Mouse (Mus musculus) heart, postnatal 0 days (tissue): ENCODE measurements around the gene Phc2. TPM values are rescaled to one million over a fixed set of nuclear protein-coding genes. Genes with fewer than 3 reads are reported as not detected.

Experiments
- ATAC-seq: fragments of 200-750 bp; cut with Nextera tagmentation; 2 replicates; pipeline ENCODE4 v1.8.0; 2017; ENCODE audit warnings: low read depth, moderate number of reproducible peaks, moderate library complexity; ENCODE audit not compliant: insufficient read depth
- DNase-seq: peaks from one replicate; pipeline ENCODE4 v3.0.0-alpha.2; 2016; ENCODE audit warnings: low spot score
- H3K27ac ChIP-seq: fragments of 300-500 bp; sonication (generic); 2 replicates; pipeline ENCODE4 v1.5.1; 2014; ENCODE audit warnings: low read depth, mild to moderate bottlenecking
- H3K27me3 ChIP-seq: fragments of 300-500 bp; sonication (generic); 2 replicates; pipeline ENCODE4 v1.6.1; 2014; ENCODE audit warnings: low read length, mixed read lengths; ENCODE audit not compliant: control insufficient read depth, insufficient read depth
- H3K36me3 ChIP-seq: fragments of 300-500 bp; sonication (generic); replicated peaks from 2 replicates; pipeline ENCODE4 v1.6.1; 2014; ENCODE audit warnings: low read length, mixed read lengths; ENCODE audit not compliant: control insufficient read depth, insufficient read depth
- H3K4me1 ChIP-seq: fragments of 300-500 bp; sonication (generic); 2 replicates; pipeline ENCODE4 v1.6.1; 2014; ENCODE audit warnings: antibody characterized with exemption; ENCODE audit not compliant: control insufficient read depth, insufficient read depth
- H3K4me2 ChIP-seq: fragments of 300-500 bp; sonication (generic); 2 replicates; pipeline ENCODE4 v1.6.1; 2014; ENCODE audit warnings: low read depth, mild to moderate bottlenecking, low read length, moderate library complexity
- H3K4me3 ChIP-seq: fragments of 300-500 bp; sonication (generic); 2 replicates; pipeline ENCODE4 v1.5.1; 2014; ENCODE audit warnings: low read depth, low read length
- H3K9ac ChIP-seq: fragments of 300-500 bp; sonication (generic); replicated peaks from 2 replicates; pipeline ENCODE4 v1.6.1; 2014; ENCODE audit warnings: low read depth, low read length, mixed read lengths
- H3K9me3 ChIP-seq: fragments of 300-500 bp; sonication (generic); replicated peaks from 2 replicates; pipeline ENCODE4 v1.6.1; 2016; ENCODE audit warnings: low read length; ENCODE audit not compliant: control insufficient read depth
- CTCF ChIP-seq: IDR thresholded peaks from 2 replicates; pipeline ENCODE4 v1.5.1; 2016; ENCODE audit warnings: antibody characterized with exemption, control low read depth, low read depth
- EP300 ChIP-seq: IDR thresholded peaks from 2 replicates; pipeline ENCODE4 v1.6.1; 2016; ENCODE audit warnings: antibody characterized with exemption, low read depth
- WGBS: fragments of 180-500 bp; shearing (Covaris S2); extraction: QIAGEN DNeasy Blood & Tissue Kit; methylation state at CpG from one replicate; pipeline ENCODE4 v1.1.7; 2014; 5-methylcytosine and 5-hydroxymethylcytosine counted together
- polyA plus RNA-seq: library from polyadenylated mRNA; unstranded; fragments of >200 nt; fragmentation: Nextera tagmentation; extraction: Ambion mirVana; gene quantifications from 2 replicates; pipeline ENCODE4 v1.2.1, GENCODE M21; 2015
- total RNA-seq: library from RNA; depleted of rRNA; stranded (reverse); fragments of >200 nt; gene quantifications from 2 replicates; pipeline ENCODE4 v1.2.3, GENCODE M21; 2014; ENCODE audit warnings: low replicate concordance

Phc2 gene
- total and polyA plus RNA-seq, 2 experiments from 2014 or later: 22.0 to 47.7 TPM

- no peak overlapping the region for H3K27ac ChIP-seq
- H3K4me3 ChIP-seq: no peak overlapping the region
- H3K27me3 ChIP-seq: no peaks in the 10 kb centered on the region
- H3K4me1 ChIP-seq: 0 out of 2 replicates have a peak, but pooled peaks cover 5% of the 10 kb centered on the region
- no peaks in the 10 kb centered on the region for H3K36me3 ChIP-seq
- no peaks in the 10 kb centered on the region for H3K9me3 ChIP-seq
- no peak for ATAC-seq
- TF ChIP-seq CTCF (no peak), EP300 (no peak)
- DNase-seq: no peak
- no peak overlapping the region for H3K9ac ChIP-seq
- no peak overlapping the region for H3K4me2 ChIP-seq
- WGBS: 47% methylated on average over 11 of the region's 11 CpGs
Measured at GRCm38 (mm10) chr4:128670566-128671191, 16.2 kb downstream of the Phc2 start.

- Histone ChIP-seq H3K36me3 (no peaks in the 10 kb centered on the region), H3K9ac (no peak overlapping the region), H3K27me3 (no peaks in the 10 kb centered on the region), H3K4me1 (0 out of 2 replicates have a peak, but pooled peaks cover 5% of the 10 kb centered on the region), H3K27ac (no peak overlapping the region), H3K4me2 (no peak overlapping the region), H3K4me3 (no peak overlapping the region), H3K9me3 (no peaks in the 10 kb centered on the region)
- DNase-seq (no peak), ATAC-seq (no peak)
- TF ChIP-seq CTCF (no peak), EP300 (no peak)
- 90% methylated on average over 4 of the region's 4 CpGs for WGBS
Measured at GRCm38 (mm10) chr4:128672494-128672893, 18.0 kb downstream of the Phc2 start.

GRCm38 (mm10) chr4:128678564-128679217 lies 24.2 kb downstream of the Phc2 start:
- no peak overlapping the region for H3K4me2 ChIP-seq
- H3K27ac ChIP-seq: no peak overlapping the region

GRCm38 (mm10) chr4:128681126-128681525 lies 26.6 kb downstream of the Phc2 start:
- H3K27ac ChIP-seq: no peak overlapping the region
- peak; percentile 15; the same call in 1 of the 2 replicates for TF ChIP-seq CTCF
- no peak for TF ChIP-seq EP300
- no peak overlapping the region for H3K9ac ChIP-seq
- whole genome bisulfite sequencing: 46% methylated on average over 8 of the region's 8 CpGs
- no peaks in the 10 kb centered on the region for H3K36me3 ChIP-seq
- H3K4me2 ChIP-seq: no peak overlapping the region
- H3K27me3 ChIP-seq: no peaks in the 10 kb centered on the region
- no peaks in the 10 kb centered on the region for H3K9me3 ChIP-seq
- no peaks in the 10 kb centered on the region for H3K4me1 ChIP-seq
- no peak for DNase-seq
- ATAC-seq: no peak
- H3K4me3 ChIP-seq: no peak overlapping the region

More at GRCm38 (mm10) chr4:128678564-128679217, 24.2 kb downstream of the Phc2 start:
- ATAC-seq: no peak
- Histone ChIP-seq H3K4me1 (no peaks in the 10 kb centered on the region), H3K9me3 (no peaks in the 10 kb centered on the region), H3K36me3 (no peaks in the 10 kb centered on the region), H3K9ac (no peak overlapping the region), H3K27me3 (no peaks in the 10 kb centered on the region), H3K4me3 (no peak overlapping the region)
- DNase-seq: no peak
- 67% methylated on average over 13 of the region's 13 CpGs for WGBS
- TF ChIP-seq CTCF (no peak), EP300 (no peak)

GRCm38 (mm10) chr4:128682281-128682680 lies 27.8 kb downstream of the Phc2 start:
- Histone ChIP-seq H3K36me3 (no peaks in the 10 kb centered on the region), H3K4me2 (no peak overlapping the region), H3K9ac (no peak overlapping the region), H3K4me3 (no peak overlapping the region), H3K9me3 (no peaks in the 10 kb centered on the region), H3K4me1 (no peaks in the 10 kb centered on the region), H3K27me3 (no peaks in the 10 kb centered on the region), H3K27ac (no peak overlapping the region)
- ATAC-seq (no peak), DNase-seq (no peak)
- WGBS: 87% methylated on average over 13 of the region's 13 CpGs
- TF ChIP-seq EP300 (no peak), CTCF (no peak)
